Mouse (Mus musculus) thymus, adult 2 months (tissue): ENCODE results near the gene Hadh.

ENCODE experiments used
- CTCF ChIP-seq: fragments of 200-500 bp; IDR thresholded peaks from 2 replicates; pipeline ENCODE4 v1.5.1; 2012; ENCODE audit warnings: mild to moderate bottlenecking, control low read depth, low read length, moderate library complexity, borderline replicate concordance; ENCODE audit not compliant: control insufficient read depth, poor library complexity, insufficient read depth; ENCODE audit errors: extremely low read depth
- POLR2A ChIP-seq: fragments of 200-500 bp; IDR thresholded peaks from 2 replicates; pipeline ENCODE4 v1.6.1; 2012; ENCODE audit warnings: mild to moderate bottlenecking, low read length, control low read depth, moderate library complexity; ENCODE audit not compliant: control insufficient read depth, poor library complexity, insufficient read depth; ENCODE audit errors: extremely low read depth

GRCm38 (mm10) chr3:131299908-131300307 lies 28.0 kb upstream of the Hadh start:
- TF ChIP-seq CTCF (no peak), POLR2A (no peak)
